In genomic region chr10:121237377-121237776, GRCm38 (mm10) we compare ENCODE assay signal across 26 mouse cellular contexts.
A peak's percentile ranks its signal among the peaks of the same experiment; 100 is the strongest.
DNase-seq lines count a peak whose midpoint lies in the region; ATAC-seq and TF ChIP-seq lines count a peak whose summit lies in the region.
"Had no signal": no experiment of that assay in that cellular context is flagged by ENCODE, and none has a peak within 500 bp of the region (broad histone marks: within the 10 kb centered on the region; RNA-seq: fewer than 3 reads in every experiment).

No protein-coding gene starts in this region.

- H3K4me3 ChIP-seq in testis, adult 2 months (ENCODE audit: control insufficient read depth, low read depth, low read length), result peak overlapping the region; percentile 17; the same call in 1 of the 2 replicates
- H3K4me3 ChIP-seq: embryonic facial prominence, embryonic 10.5 days; embryonic facial prominence, embryonic 12.5 days; forebrain, embryonic 12.5 days had no signal

- H3K36me3 ChIP-seq in testis, adult 2 months (ENCODE audit: control insufficient read depth, insufficient read depth, low read length), result no peaks in the 10 kb centered on the region
- H3K36me3 ChIP-seq: embryonic facial prominence, embryonic 10.5 days; embryonic facial prominence, embryonic 12.5 days; forebrain, embryonic 12.5 days; G1E had no signal

- intact Hi-C loops in left cerebral cortex, postnatal 36 days (cut with DNase I), result loop anchor here (10.0 kb wide), 1 partner anchor 193 kb away; no protein-coding TSS in a partner anchor

- H3K4me1 ChIP-seq in testis, adult 2 months (ENCODE audit: control insufficient read depth, insufficient read depth, low read length), result no peaks in the 10 kb centered on the region
- H3K4me1 ChIP-seq: embryonic facial prominence, embryonic 12.5 days had no signal

- TF ChIP-seq POLR2A in testis, adult 2 months (IDR thresholded peaks at IDR 0.05; ENCODE audit: control insufficient read depth, low read depth, low read length), result no peak

- H3K27ac ChIP-seq in testis, adult 2 months (ENCODE audit: control insufficient read depth, insufficient read depth, low read depth, low read length), result no peak overlapping the region
- H3K27ac ChIP-seq: embryonic facial prominence, embryonic 10.5 days; embryonic facial prominence, embryonic 12.5 days; forebrain, embryonic 12.5 days had no signal

- ATAC-seq in common myeloid progenitor, adult 5-6 weeks (replicated peaks; ENCODE audit: low read depth, poor library complexity, severe bottlenecking), result 0 out of 2 replicates have a peak, but pooled peaks have one; percentile 22
- peak; percentile 34; the same call in 1 of the 2 replicates for ATAC-seq in megakaryocyte progenitor cell, adult 5-6 weeks (replicated peaks; ENCODE audit: poor library complexity)
- ATAC-seq: activated CD4-positive, CD25-positive, alpha-beta regulatory T cell, adult 4 months; CD4-positive, CD25-positive, alpha-beta regulatory T cell, adult 4 months; forebrain, embryonic 14.5 days; forebrain, postnatal 0 days; Patski had no signal

- no peak for TF ChIP-seq CTCF in testis, adult 2 months (IDR thresholded peaks at IDR 0.05; ENCODE audit: control insufficient read depth, insufficient read depth, insufficient replicate concordance, low read depth, low read length)

- H3K27me3 ChIP-seq in testis, adult 2 months (ENCODE audit: control insufficient read depth, insufficient read depth, low read length), result no peaks in the 10 kb centered on the region
- H3K27me3 ChIP-seq: embryonic facial prominence, embryonic 12.5 days; forebrain, embryonic 12.5 days; Patski had no signal

- peak; percentile 40 for DNase-seq in heart, adult 11 months
- no peak for DNase-seq in heart, adult 8-10 months (ENCODE audit: low spot score)
- no peak for DNase-seq in testis, postnatal 10 days (ENCODE audit: low spot score)
- DNase-seq in layer of hippocampus, adult 8-10 months (ENCODE audit: low spot score in 2 of 2), result no peak
- no peak for DNase-seq in left cerebral cortex, postnatal 36 days (ENCODE audit: low spot score in 2 of 2)
- DNase-seq: adrenal gland, adult 8-10 months; adrenal gland, postnatal 14 days; adrenal gland, postnatal 36 days; B cell, adult 2 months; cerebellum, adult 11-12 months; cerebellum, adult 8-10 months; cerebellum, adult 9-11 months; cerebellum, postnatal 14 days; cerebellum, postnatal 36 days; forebrain, postnatal 0 days had no signal
